Mouse (Mus musculus) lung, postnatal 25 days (tissue): Measurements from ENCODE around the gene Sema4a.

ENCODE experiments used
- DNase-seq: peaks from one replicate; pipeline ENCODE4 v3.0.0; 2022; ENCODE audit warnings: low spot score

Gene Sema4a

DNA sequence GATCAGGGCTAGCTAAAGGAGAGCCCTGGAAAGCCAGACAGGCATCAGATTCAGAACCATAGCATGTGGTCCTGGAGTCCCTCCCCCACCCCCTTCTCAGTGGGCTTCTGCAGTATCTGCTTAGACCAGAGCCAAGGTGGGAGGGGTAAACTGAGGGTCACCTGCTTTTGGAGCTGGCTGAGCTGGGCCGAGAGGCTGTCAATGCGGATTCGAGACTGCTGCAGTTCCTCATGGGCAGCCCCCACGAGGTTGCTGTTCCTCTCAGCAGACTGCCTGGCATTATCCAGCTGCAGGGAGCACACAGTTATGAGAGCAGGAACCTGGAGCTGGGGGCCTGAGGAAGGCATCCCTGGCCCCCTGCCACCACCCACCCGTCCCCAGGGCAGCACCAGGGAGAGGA lies 25.1 kb upstream of the Sema4a start:
- DNase-seq = no peak

GRCm38 (mm10) chr3:88484597-88485316 lies 23.8 kb upstream of the Sema4a start:
- no peak for DNase-seq

DNA sequence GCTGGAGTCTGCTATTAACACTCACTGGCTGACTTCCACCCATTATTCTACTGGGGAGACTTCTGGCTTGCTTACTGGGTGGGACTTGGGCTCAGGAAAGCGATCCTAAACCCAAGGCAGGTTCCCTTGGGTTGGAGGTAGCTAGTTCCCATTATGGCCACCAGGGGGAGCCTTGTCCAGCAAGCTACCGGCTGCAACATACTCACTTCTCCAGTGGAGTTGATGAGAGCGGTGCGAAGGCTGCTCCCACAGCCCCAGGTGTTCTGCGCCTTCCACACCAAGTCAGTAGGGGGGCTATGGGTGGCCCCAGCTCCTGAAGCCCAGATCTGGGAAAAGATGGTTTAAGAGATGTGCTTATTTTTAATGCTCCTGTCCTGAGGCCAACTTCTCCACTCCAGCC lies 22.6 kb upstream of the Sema4a start:
- DNase-seq = peak; percentile 73

DNA sequence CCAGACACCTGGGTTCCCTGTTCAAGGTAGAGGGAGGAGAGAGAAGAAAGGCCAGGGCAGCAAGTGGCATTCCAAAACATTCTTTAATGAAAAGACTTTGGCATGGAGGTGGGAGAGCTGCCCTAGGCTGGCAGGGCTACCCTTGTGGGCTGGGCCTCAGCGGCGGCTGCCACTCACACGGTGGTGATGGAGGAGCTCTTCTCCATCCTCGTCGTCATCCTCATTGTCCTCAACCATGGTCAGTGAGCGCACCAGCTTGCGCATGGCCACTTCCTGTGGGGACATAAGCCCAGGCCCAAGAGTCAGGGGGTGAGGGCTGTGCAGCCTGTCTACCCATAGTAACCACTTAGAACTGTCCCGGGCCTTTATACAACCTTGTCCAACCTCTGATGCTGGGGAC lies 22.2 kb upstream of the Sema4a start:
- DNase-seq = no peak

DNA sequence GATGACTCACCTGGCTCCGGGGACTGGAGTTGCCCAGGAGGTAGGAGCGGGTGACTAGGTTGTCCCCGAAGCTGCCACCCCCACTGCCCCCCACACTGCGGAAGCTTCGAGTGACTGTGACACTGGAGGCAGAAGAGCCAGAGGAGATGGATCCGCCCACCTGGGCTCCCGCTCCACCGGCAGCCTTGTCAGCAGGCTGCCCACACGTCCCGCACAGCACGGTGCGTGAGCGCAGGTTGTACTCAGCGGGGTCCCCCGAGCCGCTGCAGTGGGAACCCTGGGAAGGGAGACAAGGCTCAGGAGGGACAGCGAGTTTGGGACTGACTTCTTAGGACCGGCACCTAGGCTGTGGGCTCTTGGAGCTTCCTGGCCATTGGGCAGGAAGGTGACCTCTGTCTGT lies 21.4 kb upstream of the Sema4a start:
- DNase-seq = no peak

GRCm38 (mm10) chr3:88481372-88482040 lies 20.5 kb upstream of the Sema4a start:
- DNase-seq = no peak

DNA sequence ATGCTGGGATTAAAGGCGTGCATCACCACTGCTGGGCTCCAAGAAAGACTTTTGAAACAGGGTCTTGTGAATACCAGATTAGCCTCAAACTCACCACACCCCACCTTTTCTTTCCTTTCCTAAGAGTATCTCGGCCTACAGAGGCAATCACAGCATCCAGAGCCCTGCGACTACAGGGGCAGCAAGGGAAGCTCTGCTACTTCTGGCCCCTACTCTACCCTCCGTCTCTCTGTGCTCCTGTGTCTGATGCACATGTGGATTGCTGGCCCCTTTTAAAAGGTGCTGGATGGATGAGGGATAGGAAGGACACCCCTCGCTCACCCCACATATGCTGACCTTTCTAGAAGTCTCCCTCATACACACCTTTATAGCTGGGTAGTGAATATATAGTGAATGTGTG lies 19.7 kb upstream of the Sema4a start:
- DNase-seq = no peak

GRCm38 (mm10) chr3:88479828-88480227 lies 18.8 kb upstream of the Sema4a start:
- DNase-seq = no peak

GRCm38 (mm10) chr3:88479163-88479562 lies 18.2 kb upstream of the Sema4a start:
- DNase-seq = no peak

- DNase-seq = peak; percentile 82
Observed at GRCm38 (mm10) chr3:88477735-88478134, 16.8 kb upstream of the Sema4a start.

DNA sequence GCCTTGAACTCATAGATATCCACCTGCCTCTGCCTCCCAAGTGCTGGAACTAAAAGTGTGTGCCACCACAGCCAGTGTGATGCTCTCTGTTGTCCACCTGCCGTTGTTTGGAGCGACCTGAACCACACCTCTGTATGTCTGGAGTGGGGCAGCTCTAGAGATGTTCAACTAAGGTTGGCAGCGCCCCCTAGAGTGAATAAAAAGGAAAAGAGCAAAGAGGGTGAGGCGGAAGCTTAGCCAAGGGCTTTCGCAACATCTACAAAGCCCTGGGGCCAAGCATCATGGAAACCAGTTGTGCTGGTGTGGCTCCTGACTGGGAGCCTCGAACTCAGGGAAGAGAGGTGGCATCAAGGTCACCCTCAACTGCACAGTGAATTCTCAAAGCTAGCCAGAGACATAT lies 15.4 kb upstream of the Sema4a start:
- DNase-seq = no peak

GRCm38 (mm10) chr3:88473571-88473970 lies 12.6 kb upstream of the Sema4a start:
- DNase-seq = no peak

GRCm38 (mm10) chr3:88473020-88473419 lies 12.0 kb upstream of the Sema4a start:
- no peak for DNase-seq

GRCm38 (mm10) chr3:88470943-88471479 lies 10.0 kb upstream of the Sema4a start:
- no peak for DNase-seq

GRCm38 (mm10) chr3:88469466-88469865 lies 8.5 kb upstream of the Sema4a start:
- no peak for DNase-seq

DNA sequence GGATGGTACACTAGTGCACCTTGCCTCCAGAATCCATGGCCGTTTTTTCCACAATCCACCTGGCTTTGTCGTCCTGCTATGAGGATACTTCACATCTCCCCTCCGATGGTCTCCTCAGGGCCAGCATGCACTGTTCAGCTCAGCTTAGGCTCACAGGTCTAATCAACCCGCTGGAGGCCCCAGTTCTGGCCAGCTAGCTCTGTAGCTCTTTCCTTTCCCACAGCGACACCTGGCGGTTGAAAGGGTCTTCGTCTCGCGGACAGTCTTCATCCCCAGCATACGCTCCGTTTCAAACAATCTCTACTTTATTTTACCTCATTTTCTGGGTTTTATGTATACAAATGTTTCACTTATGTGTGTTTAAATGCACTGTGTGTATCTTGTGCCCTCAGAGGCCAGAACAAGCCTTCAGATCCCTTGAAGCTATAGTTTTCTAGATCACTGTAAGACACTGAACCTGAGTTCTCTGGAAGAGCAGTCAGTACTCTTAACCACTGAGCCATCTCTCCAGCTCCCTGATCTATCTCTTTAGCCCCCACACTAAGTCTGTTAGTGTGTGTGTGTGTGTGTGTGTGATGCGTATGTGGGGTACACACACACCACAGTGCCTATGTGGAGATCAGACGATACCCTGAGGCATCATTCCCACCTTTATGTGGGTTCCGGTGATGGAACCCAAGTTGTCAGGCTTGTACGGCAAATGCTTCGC lies 6.3 kb upstream of the Sema4a start:
- peak; percentile 90 for DNase-seq

DNA sequence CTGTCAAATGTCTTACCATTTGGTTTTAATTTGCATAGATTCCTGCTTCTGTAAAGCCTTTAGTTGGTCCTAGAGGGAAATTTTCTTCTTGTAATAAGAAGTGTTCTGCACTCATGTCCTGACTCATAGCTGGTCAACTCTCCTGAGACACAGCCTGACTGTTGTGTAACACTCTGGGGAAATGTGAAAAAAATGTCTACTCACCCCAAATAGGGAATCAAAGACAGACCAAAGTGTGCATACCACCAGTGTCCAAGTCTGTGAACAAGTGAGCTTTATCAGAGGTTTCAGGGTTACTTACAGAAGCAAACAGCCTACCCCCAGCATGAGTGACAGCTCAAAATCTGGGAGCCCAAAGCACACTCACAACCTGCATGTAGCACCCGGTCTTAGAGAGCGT lies 4.1 kb upstream of the Sema4a start:
- peak; percentile 33 for DNase-seq

DNA sequence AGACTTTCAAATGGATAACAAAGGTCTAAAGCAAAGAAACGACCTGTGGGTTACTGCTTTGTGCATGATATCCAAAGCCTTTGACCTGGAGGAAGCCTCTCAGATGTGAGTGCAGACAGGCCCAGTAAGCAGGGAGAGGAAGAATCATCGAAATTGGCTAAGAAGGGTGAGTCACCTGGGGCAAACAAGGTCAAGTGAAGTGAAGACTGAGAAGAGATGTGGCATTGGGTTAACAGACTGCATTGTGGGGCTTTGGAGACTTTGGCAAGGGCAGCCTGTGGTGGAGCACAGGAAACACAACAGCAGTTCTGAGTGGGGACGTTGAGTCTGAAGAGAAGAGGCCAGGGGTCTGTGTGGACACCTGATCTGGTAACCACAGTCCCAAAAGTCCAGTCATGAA lies 3.4 kb upstream of the Sema4a start:
- no peak for DNase-seq

DNA sequence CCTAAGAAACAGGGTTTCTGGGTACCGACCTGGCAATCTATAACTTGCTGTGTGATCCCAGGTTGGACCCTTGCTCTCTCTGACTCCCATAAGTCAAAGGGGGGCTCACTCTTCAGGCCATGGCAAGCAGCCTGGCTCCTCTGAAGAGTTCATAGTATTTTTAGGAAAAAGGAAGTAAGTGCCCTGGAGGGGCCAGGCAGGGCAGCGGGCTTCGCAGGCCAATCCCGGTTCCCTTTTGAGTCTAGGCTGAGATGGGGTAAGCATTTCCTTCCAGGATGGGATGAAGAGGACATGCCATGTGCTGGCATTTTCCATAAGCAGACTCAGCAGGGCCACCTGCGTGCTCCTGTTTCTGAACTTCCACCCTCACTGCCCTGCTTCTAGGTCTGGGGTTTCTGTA lies 953 bp downstream of the Sema4a start:
- DNase-seq = no peak

- DNase-seq = no peak
Observed at GRCm38 (mm10) chr3:88458778-88459219, 2.2 kb downstream of the Sema4a start.

GRCm38 (mm10) chr3:88456746-88457532 lies 4.0 kb downstream of the Sema4a start:
- no peak for DNase-seq

DNA sequence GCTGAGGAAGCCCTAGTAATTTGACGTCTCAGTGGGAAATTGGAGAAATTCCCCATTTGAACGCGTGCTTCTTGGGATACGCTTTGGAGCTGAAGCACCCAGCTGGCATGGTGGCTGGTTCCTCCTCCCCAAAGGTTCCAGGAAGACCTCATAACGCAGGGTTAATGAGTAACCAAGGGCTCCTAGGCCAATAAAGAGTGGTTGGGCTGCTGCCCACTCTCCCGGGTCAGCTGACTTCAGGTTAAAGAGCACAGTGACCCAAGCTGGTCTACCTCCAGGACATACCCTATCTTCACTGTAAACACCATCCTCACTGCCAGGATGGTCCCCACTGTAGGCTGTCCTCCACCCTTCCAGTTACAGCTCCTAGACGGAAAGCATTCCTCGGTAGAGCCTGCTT lies 4.7 kb downstream of the Sema4a start:
- peak; percentile 47 for DNase-seq
